Mouse (Mus musculus): ENCODE data around the gene Ripk1. TPM values are rescaled to one million over a fixed set of nuclear protein-coding genes. Genes with fewer than 3 reads are reported as not detected.

Gene Ripk1
- total and polyA plus RNA-seq, 3 experiments, result 11.4 to 11.8 TPM; not detected in 1

DNA sequence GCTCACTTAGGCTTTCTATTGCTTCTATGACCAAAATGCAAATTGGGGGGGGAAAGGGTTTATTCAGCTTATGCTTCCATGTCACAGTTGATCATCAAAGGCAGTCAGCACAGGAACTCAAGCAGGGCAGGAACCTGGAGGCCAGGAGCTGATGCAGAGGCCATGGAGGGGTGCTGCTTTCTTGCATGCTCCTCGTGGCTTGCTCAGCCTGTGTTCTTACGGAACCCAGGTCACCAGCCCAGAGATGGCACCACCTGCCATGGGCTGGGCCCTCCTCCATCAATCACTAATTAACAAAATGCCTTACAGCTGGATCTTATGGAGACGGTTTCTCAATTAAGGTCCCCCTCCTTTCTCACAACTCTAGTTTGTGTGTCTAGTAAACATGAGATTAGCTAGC is 37.9 kb downstream of the Ripk1 start:
- Histone ChIP-seq H3K27me3 (ENCODE audit: control insufficient read depth in 1 of 2, insufficient read depth in 2 of 2, low read length in 2 of 2) (no peaks in the 10 kb centered on the region), H3K9ac (ENCODE audit: control insufficient read depth, low read depth, low read length, poor library complexity, severe bottlenecking) (no peak overlapping the region), H3K9me3 (replicated peaks; ENCODE audit: insufficient read depth, low read length) (no peaks in the 10 kb centered on the region), H3K27ac (ENCODE audit: control insufficient read depth, low read depth, low read length) (no peak overlapping the region), H3K4me1 (ENCODE audit: control insufficient read depth in 1 of 2, insufficient read depth in 2 of 2, low read length in 2 of 2) (peaks cover 0 to 11% of the 10 kb centered on the region in 2 experiments; a peak in 1 of 4 replicates), H3K4me3 (ENCODE audit: control insufficient read depth in 1 of 2, insufficient read depth in 1 of 2, low read depth in 2 of 2, low read length in 2 of 2) (no peak overlapping the region), H3K36me3 (ENCODE audit: control insufficient read depth in 1 of 2, insufficient read depth in 2 of 2, low read length in 2 of 2) (no peaks in the 10 kb centered on the region; a peak in 1 of 4 replicates), H3K79me2 (ENCODE audit: control insufficient read depth, insufficient read depth, low read length, poor library complexity) (peaks cover 5% of the 10 kb centered on the region)
- DNase-seq (ENCODE audit: low read depth, low spot score), result no peak
- TF ChIP-seq NRF1 (IDR thresholded peaks at IDR 0.05; ENCODE audit: insufficient read depth, low read depth, low read length, poor library complexity, severe bottlenecking) (no peak), MYC (IDR thresholded peaks at IDR 0.05; ENCODE audit: low read depth, low read length) (no peak), USF2 (IDR thresholded peaks at IDR 0.05; ENCODE audit: borderline replicate concordance in 1 of 2, insufficient read depth in 1 of 2, low read depth in 1 of 2, low read length in 2 of 2) (no peak), MAZ (IDR thresholded peaks at IDR 0.05; ENCODE audit: low read depth, low read length) (no peak), GATA1 (IDR thresholded peaks at IDR 0.05; ENCODE audit: low read depth, low read length) (no peak), ZNF384 (IDR thresholded peaks at IDR 0.05; ENCODE audit: low read depth, low read length) (no peak), CHD2 (IDR thresholded peaks at IDR 0.05; ENCODE audit: low read length) (no peak), SIN3A (IDR thresholded peaks at IDR 0.05; ENCODE audit: low read length) (no peak), ZMIZ1 (IDR thresholded peaks at IDR 0.05; ENCODE audit: low read depth, low read length) (no peak), GABPA (IDR thresholded peaks at IDR 0.05; ENCODE audit: low read depth, low read length) (no peak), ZKSCAN1 (IDR thresholded peaks at IDR 0.05; ENCODE audit: low read depth, low read length) (no peak), JUND (IDR thresholded peaks at IDR 0.05; ENCODE audit: low read depth, low read length) (no peak), RAD21 (IDR thresholded peaks at IDR 0.05; ENCODE audit: low read depth, low read length) (no peak), CTCF (IDR thresholded peaks at IDR 0.05 in 2 of 3, conservative IDR thresholded peaks at IDR 0.05 in 1 of 3; ENCODE audit: control insufficient read depth in 1 of 3, insufficient read depth in 1 of 3, low read depth in 2 of 3, low read length in 3 of 3, poor library complexity in 1 of 3, severe bottlenecking in 1 of 3) (no peak), MYB (IDR thresholded peaks at IDR 0.05; ENCODE audit: low read depth, low read length) (no peak), RCOR1 (IDR thresholded peaks at IDR 0.05; ENCODE audit: low read depth, low read length) (no peak), TAL1 (IDR thresholded peaks at IDR 0.05; ENCODE audit: low read length) (no peak), MEF2A (IDR thresholded peaks at IDR 0.05; ENCODE audit: extremely low read depth, insufficient replicate concordance, low read depth, low read length, poor library complexity, severe bottlenecking) (no peak), ELF1 (IDR thresholded peaks at IDR 0.05; ENCODE audit: low read depth, low read length) (no peak)

DNA sequence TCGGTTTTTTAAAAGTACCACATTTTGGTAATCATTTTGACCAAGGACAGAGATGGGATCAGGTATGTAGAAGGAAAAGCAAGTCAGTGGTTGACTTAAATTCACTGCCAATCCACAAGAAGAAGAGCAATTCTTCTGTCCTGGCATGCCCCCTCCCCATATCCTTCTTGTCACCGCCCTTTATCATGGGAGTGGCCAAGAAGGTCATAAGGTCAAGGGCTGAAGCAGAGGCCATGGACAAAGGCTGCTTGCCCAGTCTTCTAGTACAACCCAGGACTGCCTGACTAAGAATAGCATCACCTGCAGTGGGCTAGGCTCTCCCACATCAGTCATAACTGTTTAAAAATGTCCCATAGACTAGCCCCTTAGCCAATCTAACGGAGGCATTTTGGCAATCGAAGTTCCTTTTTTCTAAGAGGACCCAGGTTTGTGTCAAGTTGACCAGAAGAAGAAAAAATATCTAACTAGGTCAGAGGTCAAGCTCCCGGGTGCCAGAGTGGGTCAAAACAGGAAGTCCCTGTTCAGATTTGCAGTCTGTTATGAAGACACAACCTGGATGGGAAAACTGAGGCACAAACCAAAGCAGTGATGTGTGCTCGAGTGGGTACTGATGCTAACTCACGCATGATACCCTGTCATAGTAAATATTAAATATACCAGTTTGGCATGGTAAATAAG is 41.7 kb downstream of the Ripk1 start:
- H3K27ac ChIP-seq (ENCODE audit: control insufficient read depth, low read depth, low read length), result no peak overlapping the region
- no peak for TF ChIP-seq MEF2A (IDR thresholded peaks at IDR 0.05; ENCODE audit: extremely low read depth, insufficient replicate concordance, low read depth, low read length, poor library complexity, severe bottlenecking)
- TF ChIP-seq USF1 (IDR thresholded peaks at IDR 0.05; ENCODE audit: low read depth, low read length), result no peak
- TF ChIP-seq MYC (IDR thresholded peaks at IDR 0.05; ENCODE audit: low read depth, low read length), result no peak
- TF ChIP-seq GABPA (IDR thresholded peaks at IDR 0.05; ENCODE audit: low read depth, low read length), result no peak
- TF ChIP-seq ELF1 (IDR thresholded peaks at IDR 0.05; ENCODE audit: low read depth, low read length), result no peak
- no peak for TF ChIP-seq ZNF384 (IDR thresholded peaks at IDR 0.05; ENCODE audit: low read depth, low read length)
- no peak for TF ChIP-seq ZKSCAN1 (IDR thresholded peaks at IDR 0.05; ENCODE audit: low read depth, low read length)
- TF ChIP-seq MAFK (IDR thresholded peaks at IDR 0.05; ENCODE audit: borderline replicate concordance, low read depth, low read length), result no peak
- TF ChIP-seq UBTF (IDR thresholded peaks at IDR 0.05; ENCODE audit: borderline replicate concordance, insufficient read depth, low read depth, low read length), result no peak
- TF ChIP-seq TCF12 (IDR thresholded peaks at IDR 0.05; ENCODE audit: low read depth, low read length), result no peak
- no peak for TF ChIP-seq CTCF (IDR thresholded peaks at IDR 0.05 in 2 of 3, conservative IDR thresholded peaks at IDR 0.05 in 1 of 3; ENCODE audit: control insufficient read depth in 1 of 3, insufficient read depth in 1 of 3, low read depth in 2 of 3, low read length in 3 of 3, poor library complexity in 1 of 3, severe bottlenecking in 1 of 3)
- no peak for TF ChIP-seq ZC3H11A (IDR thresholded peaks at IDR 0.05; ENCODE audit: low read depth, low read length)
- TF ChIP-seq TAL1 (IDR thresholded peaks at IDR 0.05; ENCODE audit: low read length), result no peak
- no peaks in the 10 kb centered on the region for H3K27me3 ChIP-seq (ENCODE audit: control insufficient read depth in 1 of 2, insufficient read depth in 2 of 2, low read length in 2 of 2)
- no peaks in the 10 kb centered on the region for H3K9me3 ChIP-seq (replicated peaks; ENCODE audit: insufficient read depth, low read length)
- H3K79me2 ChIP-seq (ENCODE audit: control insufficient read depth, insufficient read depth, low read length, poor library complexity), result no peaks in the 10 kb centered on the region
- 0 out of 4 replicates have a peak, but pooled peaks cover 0 to 3% of the 10 kb centered on the region in 2 experiments for H3K4me1 ChIP-seq (ENCODE audit: control insufficient read depth in 1 of 2, insufficient read depth in 2 of 2, low read length in 2 of 2)
- H3K9ac ChIP-seq (ENCODE audit: control insufficient read depth, low read depth, low read length, poor library complexity, severe bottlenecking), result no peak overlapping the region
- no peak overlapping the region for H3K4me3 ChIP-seq (ENCODE audit: control insufficient read depth in 1 of 2, insufficient read depth in 1 of 2, low read depth in 2 of 2, low read length in 2 of 2)
- H3K36me3 ChIP-seq (ENCODE audit: control insufficient read depth in 1 of 2, insufficient read depth in 2 of 2, low read length in 2 of 2), result no peaks in the 10 kb centered on the region
- DNase-seq (ENCODE audit: low read depth, low spot score), result no peak

Measured in MEL (cell line).